Mouse (Mus musculus) megakaryocyte, embryonic 14.5 days (primary cell): ENCODE results near the gene Cacna1e.

Experiments
- FLI1 ChIP-seq: IDR thresholded peaks from 2 replicates; pipeline ENCODE4 v1.6.1; 2012; ENCODE audit warnings: low read length, inconsistent platforms, mixed read lengths
- GATA1 ChIP-seq: IDR thresholded peaks from 3 replicates; pipeline ENCODE4 v1.6.1; 2012; ENCODE audit warnings: mixed read lengths, low read length, inconsistent platforms, borderline replicate concordance

DNA sequence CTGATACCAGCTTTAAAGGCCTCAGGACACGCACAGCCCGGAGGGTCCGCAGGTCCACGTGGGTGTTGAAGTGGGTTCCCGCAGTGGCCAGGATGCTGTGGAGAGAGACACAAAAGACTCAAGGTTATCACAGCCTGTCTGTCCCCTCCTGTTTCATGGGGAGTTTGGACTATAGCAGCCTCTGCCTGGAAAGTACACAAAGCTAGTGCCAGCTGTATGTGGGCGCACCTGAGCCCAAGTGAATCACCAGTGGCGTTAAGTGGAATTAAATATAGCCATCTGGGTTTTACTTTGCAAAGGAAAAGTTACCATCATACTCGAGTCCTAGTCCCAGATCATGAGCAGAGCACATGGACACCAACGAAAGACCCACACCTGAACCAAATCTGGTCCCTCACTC, 248.5 kb downstream of the Cacna1e start:
- no peak for TF ChIP-seq GATA1
- no peak for TF ChIP-seq FLI1
